Mouse (Mus musculus): ENCODE results near the gene Zmpste24. TPM values are rescaled to one million over a fixed set of nuclear protein-coding genes. Genes with fewer than 3 reads are reported as not detected.

The Zmpste24 gene
- total RNA-seq, 2 experiments from 2014 or later = 62.0 to 63.0 TPM

DNA sequence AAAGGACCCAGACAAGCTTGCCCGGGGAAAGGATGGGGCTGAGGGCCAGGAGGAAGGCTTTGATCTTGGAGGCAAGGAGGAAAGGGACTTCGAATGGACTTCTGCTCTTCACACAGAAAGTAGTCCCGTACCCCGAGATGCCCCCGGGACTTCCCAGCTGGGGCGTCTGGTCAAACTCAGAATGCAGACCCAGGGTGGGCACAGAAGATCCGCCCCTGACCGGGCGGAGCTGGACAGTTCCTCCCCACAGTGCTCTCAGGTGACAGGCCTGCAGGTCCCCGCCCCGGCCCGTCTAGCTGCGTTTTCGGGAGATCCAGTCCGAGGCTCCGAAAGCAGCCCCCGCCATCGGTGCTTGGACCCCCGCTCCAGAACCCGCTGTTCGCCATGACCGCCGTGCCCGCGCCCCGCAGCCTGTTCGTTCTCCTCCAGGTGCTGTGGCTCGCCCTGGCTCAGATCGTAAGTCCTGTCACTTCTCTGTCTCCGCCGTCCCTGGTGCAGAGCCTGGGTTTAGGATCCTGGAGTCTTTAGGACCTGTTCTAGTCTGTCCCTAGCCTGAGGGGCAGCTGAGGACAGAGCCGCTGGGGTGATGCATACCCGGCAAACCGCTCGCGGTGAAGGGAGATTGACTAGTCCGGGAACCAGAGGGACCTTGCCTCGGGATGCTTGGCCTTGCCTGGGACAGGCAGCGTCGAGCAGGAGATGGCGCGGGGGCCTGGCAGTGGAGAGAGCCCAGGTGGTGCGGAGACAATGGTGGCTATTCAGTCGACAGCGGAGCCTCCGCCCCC, 58.5 kb downstream of the Zmpste24 start, which contains the start of gene Col9a2:
Gene Col9a2 (plus strand): TSS at position 55 of the 785 bp plus-strand sequence.
- ATAC-seq (ENCODE audit: poor library complexity, severe bottlenecking) = no peak

DNA sequence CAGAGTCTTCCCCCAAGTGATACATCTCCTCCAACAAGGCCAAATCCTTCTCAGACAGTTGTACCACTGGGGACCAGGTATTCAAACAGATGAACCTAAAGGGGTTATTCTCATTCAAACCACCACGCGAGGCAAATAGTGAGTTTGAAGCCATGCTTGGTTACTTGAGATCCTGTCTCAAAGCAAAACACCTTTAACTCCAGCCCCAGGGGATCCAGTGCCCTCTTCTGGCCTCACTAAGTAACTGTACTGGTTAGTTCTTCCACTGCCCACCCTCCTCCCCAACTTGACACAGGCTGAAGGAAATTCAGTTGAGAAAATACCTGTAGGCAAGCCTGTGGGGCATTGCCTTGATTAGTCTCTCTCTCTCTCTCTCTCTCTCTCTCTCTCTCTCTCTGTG, 65.0 kb downstream of the Zmpste24 start:
- no peak for ATAC-seq (ENCODE audit: poor library complexity, severe bottlenecking)

DNA sequence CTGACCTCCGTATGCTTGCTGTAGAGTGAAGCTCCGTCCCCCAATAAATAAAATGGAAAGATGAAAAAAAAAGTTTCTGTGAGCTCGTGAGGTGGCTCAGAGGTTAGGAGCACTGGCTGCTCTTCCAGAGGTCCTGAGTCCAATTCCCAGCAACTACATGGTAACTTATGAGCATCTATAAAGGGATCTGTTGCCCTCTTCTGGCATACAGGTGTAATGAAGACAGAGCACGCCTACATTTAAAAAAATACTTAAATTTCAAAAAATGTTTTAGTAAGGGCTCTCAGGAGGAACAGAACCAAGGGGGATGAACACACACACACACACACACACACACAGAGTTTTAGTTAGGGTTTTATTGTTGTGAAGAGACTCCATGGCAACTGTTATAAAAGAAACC, 66.6 kb downstream of the Zmpste24 start:
- peak; percentile 43 for ATAC-seq (ENCODE audit: poor library complexity, severe bottlenecking)

DNA sequence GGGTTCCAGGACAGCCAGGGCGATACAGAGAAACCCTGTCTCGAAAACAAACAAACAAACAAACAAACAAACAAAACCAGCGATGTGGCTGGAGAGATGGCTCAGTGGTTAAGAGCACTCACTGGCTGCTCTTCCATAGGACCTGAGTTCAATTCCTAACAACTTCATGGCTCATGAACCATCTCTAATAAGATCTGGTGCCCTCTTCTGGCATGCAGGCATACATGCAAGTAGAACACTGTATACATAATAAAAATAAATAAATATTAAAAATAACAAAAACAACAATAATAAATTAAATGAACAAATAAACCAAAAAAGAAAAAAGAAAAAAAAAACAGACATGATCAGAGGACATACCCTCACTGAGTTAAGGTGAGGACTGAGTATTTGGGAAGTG, 68.4 kb downstream of the Zmpste24 start:
- ATAC-seq (ENCODE audit: poor library complexity, severe bottlenecking) = no peak

DNA sequence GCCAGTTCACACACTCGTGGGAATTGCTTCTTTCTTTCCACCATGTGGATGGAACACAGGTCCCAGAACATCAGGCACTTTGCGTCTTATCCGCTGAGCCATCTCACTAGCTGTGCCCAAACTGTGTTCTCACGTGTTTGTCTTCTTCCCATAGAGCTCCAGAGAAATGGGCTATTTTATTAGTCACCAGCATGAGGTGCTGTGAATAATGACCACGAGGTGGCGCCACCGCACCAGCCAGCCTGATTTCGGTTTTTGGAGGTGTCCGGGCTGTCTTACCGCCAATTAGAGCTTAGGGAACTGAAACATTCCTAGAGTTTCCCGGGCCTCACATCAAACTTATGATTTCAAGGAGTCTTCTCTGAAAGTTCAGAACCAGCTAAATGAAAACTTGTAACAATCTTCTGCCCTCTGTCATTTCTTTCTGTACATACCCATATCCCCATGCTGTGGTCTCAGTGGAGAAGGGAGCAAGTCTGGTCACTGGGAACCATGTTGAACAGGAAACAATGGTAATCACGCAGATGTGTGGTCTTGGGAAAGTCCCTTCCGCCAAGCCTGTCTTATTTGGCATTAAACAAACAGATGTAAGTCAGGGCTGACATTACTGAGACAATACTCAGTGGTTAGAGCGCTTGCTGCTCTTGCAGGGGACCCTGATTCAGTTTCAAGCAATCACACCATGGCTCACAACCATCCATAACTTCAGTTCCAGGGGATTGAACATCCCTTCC, 69.2 kb downstream of the Zmpste24 start:
- ATAC-seq (ENCODE audit: poor library complexity, severe bottlenecking) = peak; percentile 52

DNA sequence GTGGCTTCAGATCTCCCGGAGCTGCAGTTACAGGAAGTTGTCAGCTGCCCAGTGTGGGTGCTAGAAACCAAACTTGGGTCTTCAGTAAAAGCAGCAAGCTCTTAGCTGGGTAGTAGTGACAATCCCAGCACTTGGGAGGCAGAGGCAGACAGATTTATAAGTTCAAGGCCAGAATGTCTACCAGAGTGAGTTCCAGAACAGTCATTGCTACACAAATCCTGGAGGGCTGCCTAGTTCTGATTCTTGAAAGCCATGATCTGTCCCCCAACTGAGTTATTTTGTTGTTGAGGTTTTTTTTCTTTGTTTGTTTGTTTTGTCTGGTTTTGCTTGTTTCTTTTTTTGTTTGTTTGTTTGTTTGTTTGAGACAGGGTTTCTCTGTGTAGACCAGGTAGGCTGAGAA, 69.9 kb downstream of the Zmpste24 start:
- ATAC-seq (ENCODE audit: poor library complexity, severe bottlenecking) = no peak

DNA sequence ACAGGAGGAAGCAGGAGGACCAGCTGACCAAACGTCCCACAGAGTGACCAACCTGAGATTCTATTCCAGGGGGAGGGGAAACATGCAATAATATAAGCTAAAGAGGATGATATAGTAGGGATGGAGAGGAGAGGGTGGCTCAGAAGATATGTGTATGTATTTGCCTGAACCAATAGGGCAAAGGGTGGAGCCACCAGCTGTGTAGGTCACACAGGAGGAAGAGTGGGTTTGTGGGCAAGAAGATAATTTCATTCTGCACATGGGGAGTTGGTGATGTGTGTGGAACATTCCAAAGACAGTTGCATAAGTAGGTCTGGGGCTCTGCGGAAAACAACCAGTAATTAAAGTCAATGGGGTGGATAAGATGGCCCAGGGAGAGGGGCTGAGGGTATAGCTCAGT, 72.4 kb downstream of the Zmpste24 start:
- ATAC-seq (ENCODE audit: poor library complexity, severe bottlenecking) = no peak

DNA sequence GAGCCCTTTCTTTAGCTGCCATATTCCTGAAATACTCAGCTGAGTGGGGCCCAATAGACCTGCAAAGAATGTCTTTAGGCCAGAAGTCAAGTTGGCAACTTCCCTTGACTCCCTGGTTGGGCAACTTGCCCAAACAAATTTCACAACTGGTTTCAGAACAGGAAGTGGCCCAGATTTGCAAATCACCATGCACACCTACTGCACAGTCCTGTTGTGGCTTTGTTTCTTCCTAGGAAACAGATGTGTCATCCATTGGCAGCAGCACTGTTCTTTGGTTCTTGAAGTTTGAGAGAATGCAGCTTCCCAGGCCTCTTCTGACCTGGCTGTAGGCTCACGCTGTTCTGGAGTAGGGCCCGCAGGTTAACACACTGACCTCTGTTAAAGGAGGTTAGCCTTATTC, 74.1 kb downstream of the Zmpste24 start:
- peak; percentile 85 for ATAC-seq (ENCODE audit: poor library complexity, severe bottlenecking)

DNA sequence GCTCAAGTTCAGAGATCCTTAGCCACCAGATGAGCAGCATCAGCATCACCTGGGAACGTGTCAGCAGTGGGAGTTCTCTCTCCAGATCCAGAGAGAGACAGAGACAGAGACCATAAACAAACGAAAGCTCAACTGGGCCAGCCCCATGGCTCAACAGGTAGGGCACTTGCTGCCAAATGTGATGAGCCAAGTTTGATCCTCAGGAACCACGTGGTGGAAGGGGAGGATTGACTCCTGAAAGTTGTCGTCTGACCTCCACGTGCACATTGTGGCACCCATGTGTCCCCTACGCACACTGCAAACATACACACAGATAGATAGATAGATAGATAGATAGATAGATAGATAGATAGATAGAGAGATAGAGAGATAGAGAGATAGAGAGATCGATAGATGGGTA, 74.6 kb downstream of the Zmpste24 start:
- no peak for ATAC-seq (ENCODE audit: poor library complexity, severe bottlenecking)

DNA sequence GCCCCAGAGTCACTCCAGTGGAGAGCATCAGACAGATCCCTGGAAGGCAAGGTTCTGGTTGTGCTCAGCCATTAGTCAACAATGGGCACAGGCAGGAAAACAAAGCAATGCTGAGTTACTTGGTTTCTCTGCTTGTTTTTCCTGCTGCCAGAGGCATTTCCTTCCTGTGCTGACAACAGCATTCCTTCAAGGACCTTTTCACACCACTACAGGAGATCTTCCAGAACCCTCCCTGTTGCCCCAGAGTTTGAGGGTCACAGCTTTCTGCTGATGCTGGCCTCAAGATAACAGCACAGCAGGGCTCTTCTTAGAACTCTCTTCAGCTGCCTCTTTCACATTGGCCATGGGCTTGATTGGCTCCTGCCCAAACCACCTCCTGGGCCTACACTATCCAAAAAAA, 76.1 kb downstream of the Zmpste24 start:
- ATAC-seq (ENCODE audit: poor library complexity, severe bottlenecking) = no peak

DNA sequence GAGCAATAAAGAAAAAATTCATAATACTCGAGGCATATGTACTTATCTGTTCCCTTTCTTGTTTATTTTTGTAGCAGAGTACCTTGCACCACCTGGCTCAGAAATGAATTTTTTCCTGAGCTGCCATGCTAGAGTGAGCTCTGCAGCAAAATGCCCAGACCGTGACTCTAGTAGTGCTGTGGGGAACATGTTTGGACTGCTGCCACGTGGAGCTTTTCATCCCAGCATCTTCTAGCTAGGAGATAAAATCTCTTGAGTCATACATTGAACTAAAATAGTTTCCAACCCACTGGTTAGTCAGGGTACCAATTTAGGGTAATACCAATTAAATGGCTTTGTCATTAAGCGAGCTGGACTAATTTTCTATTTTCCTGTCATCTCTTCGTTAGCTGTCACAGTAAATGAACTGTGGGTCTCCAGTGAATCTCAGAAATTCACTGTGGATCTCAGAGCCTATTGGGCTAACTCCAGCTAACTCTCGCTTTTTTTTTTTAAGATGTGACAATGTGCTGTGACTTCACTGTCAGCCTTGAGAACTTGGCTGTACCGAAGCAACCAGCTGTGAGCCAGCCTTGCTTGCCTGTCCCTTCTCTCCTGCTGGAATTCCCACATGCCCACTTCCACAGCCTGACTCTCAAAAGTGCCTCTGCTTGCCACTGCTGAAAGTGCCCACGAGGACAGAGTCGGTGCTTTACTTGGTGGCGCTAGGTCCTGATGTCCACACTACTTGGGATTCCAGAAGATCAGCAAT, 77.8 kb downstream of the Zmpste24 start:
- ATAC-seq (ENCODE audit: poor library complexity, severe bottlenecking) = no peak

DNA sequence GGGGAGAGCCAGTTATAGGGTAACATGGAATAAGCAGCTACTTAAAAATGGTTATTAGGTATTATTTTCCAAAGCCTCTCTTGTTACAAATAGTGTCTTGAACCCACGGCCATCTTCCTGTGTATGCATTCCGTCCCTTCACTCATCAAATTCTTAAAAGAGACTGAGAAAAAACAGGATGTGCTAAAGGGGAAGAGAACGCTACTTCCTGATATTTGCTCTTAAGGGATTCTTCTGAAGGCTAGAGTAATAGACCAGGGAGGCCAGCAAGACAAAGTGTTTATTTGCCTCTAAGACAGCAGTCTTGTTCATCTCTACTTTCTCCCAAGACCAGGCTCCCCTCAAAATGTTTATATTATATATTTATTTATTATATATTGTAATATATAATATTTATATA, 79.8 kb downstream of the Zmpste24 start:
- ATAC-seq (ENCODE audit: poor library complexity, severe bottlenecking) = no peak

DNA sequence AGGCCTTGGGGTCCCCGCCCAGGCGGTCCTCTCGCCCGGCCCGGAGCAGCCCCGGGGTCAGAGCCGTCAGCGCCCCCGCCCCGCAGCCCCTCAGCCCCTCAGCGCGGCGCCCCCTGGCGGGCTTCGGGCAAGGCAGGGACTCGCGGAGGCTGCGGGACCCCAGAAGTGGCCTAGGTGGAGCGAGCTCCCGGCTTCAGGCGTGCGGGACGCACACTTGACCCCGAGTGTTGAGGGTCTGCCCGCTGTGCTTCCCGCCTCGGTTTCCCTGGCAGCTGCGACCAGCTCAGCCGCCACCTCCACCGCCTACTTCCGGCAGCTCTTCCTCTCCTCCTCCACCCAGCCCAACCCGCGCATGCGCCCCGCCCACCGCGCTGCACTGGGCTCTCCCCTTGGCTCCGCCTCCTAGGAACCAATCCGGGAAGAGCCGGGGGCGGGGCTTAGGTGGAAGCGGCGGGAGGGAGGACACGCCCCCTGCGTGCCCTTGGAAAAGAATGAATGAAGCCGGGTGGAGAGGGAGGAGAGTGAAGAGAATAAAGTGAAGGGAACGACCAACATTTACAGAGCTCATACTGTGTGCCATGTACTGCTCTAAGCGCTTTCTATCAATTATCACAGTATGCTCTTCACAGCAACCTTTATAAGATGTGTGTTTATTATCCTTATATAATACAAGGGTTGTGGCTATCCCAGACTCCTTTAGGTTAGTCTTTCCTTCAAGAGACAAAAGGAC, 80.9 kb downstream of the Zmpste24 start, which contains the start of gene Smap2:
Gene Smap2 (minus strand): TSS at position 320 of the 730 bp plus-strand sequence.
- peak; percentile 83 for ATAC-seq (ENCODE audit: poor library complexity, severe bottlenecking)

DNA sequence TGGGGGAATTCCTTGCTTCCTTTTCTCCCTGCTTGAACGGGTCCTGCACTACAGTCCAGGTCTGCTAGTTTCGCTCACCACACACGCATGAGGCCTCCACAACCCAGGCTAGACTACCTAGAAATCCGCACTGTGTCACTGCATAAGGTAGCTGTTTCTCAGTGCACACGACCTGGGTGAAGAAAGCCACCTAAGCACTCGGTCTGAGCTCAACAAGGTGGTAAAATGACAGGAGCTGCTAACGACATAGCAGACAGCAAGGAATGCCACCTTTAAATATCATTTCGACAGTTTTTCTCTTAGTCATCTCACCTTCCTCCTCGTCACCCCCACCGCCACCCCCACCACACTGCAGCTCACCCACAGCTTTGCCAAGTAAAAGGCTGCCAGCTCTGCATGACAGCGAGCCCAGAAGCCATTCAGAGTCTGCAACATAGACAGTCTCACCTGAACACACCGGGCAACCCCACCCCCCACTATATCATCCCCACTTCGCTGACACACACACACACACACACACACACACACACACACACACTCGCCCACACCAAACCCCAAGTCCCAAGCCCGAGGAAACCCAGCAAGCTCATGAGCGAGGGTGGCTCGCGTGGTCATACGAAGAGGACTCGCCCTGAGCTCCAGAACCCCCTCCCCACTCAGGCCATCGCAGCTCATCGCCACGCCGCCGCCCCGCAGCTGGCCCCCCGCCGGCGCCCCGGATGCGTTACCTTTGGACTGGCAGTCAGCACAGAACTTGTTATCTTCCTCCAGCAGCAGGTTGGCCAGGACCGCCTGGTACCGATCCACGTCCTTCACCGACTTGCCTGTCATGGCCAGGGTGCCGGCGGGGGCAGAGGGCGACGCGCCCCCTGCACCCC, 81.8 kb downstream of the Zmpste24 start:
- ATAC-seq (ENCODE audit: poor library complexity, severe bottlenecking) = peak; percentile 31

DNA sequence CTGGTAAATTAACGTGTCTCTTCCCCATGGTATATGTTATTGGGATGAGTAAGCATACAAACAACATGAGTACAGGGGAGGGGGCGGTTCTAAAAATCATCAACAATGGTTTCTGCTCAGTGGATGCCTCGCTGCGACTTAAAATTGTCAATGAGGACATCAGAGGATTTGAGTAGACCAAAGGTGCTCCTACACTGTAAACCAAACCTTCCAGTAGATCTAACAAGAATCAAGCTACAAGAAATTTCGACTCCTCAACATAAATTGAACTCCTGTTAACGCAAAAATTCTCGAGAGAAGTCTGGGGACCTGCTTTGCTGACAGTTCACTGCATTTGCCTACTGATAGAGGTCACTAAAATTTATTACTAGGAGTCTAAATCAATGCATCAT, 82.8 kb downstream of the Zmpste24 start:
- no peak for ATAC-seq (ENCODE audit: poor library complexity, severe bottlenecking)

DNA sequence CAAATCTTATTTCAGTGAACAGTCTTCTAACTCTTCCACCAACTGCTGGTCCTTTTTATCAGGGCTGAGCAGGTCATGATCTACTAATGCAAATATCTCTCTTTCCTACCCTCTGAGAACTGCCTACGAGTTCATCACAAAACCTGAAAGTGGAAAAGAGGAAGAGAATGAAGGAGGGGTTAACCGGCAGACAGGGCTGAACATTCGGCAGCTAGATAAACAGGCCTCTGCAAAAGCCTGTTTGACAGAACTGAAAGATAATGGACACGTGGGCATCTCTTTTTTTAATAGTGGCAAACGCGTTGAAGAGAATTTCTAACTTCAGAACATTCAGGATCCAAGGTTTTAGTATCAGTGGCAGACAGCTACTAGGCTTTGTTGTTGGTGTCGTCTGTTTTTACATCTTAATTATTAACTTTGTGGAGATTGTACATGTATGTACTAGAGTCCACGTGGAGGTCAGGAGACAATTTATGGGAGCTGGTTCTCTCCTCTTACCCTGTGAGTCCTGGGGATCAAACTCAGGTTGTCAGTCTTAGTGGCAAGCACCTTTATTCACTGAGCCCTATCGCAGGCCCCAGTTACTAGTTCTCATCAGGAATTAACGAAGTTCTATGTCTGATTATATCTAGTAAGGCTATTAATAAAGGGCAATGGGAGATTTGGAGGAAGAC, 83.3 kb downstream of the Zmpste24 start:
- ATAC-seq (ENCODE audit: poor library complexity, severe bottlenecking) = peak; percentile 54

DNA sequence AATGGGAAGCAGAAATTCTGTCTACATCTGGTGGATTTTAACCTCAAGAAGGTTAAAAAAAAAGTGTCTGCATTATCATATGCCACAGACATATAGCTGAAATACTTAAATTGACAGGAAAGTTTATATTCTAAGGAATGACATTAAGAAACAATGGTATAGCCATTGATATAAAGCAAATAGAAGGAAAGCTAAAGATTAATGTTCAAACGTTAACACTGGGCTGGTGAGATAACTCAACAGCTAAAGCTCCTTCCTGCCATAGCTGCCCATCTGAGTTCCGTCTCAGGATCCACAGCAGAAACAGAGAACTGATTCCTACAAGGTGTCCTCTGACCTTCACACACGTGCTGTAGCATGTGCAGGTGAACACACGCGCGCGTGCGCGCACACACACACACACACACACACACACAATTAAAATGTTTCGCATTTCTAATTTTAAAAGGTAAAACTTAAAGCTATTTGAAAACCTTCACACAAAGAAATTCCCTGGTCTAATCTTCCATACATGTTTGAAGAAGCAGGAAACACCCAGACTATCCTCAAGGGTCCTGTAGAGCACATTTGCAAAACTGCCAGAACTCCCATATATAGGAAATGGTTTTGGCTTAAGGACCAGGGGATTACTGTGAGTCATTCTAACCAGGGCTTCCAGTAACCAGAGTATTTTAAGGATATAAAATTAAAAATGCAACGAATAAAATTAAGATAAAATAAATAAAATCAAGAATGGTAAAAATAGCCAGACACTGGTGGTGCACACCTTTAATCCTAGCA, 87.1 kb downstream of the Zmpste24 start:
- ATAC-seq (ENCODE audit: poor library complexity, severe bottlenecking) = no peak

Data from megakaryocyte, adult 5-6 weeks (primary cell).